Mouse (Mus musculus): ENCODE results near the gene Tmem211. TPM values are rescaled to one million over a fixed set of nuclear protein-coding genes. Genes with fewer than 3 reads are reported as not detected.
A peak's percentile ranks its signal among the peaks of the same experiment; 100 is the strongest.

Gene Tmem211
- polyA plus RNA-seq, 2 experiments = not detected

- H3K4me1 ChIP-seq (replicated peaks; ENCODE audit: control insufficient read depth in 2 of 2, insufficient read depth in 2 of 2, low read length in 1 of 2) = peaks cover 0 to 3% of the 10 kb centered on the region in 2 experiments; a peak in 1 of 4 replicates
- H3K9me3 ChIP-seq (ENCODE audit: control insufficient read depth, low read length) = no peaks in the 10 kb centered on the region
- H3K36me3 ChIP-seq (replicated peaks; ENCODE audit: control insufficient read depth, insufficient read depth, low read depth) = no peaks in the 10 kb centered on the region
- H3K4me3 ChIP-seq (ENCODE audit: insufficient read depth in 1 of 2, low read depth in 2 of 2, low read length in 2 of 2) = peak overlapping the region; percentile 59
- TF ChIP-seq EP300 (IDR thresholded peaks at IDR 0.05; ENCODE audit: low read depth) = no peak
- TF ChIP-seq CTCF (IDR thresholded peaks at IDR 0.05; ENCODE audit: low read depth) = no peak
- peaks cover 5% of the 10 kb centered on the region; the same call in 1 of the 2 replicates for H3K27me3 ChIP-seq (ENCODE audit: control insufficient read depth, insufficient read depth, low read length)
- H3K4me2 ChIP-seq (ENCODE audit: low read depth) = peak overlapping the region; percentile 69
- peak in 1 of 3 experiments; percentile 9 for DNase-seq (ENCODE audit: low read depth in 3 of 3, low spot score in 3 of 3)
- H3K9ac ChIP-seq (replicated peaks) = peak overlapping the region; percentile 37
- WGBS (ENCODE audit: insufficient replicate concordance) = 3% methylated on average over 64 of the region's 64 CpGs
- peak; percentile 73 for ATAC-seq (ENCODE audit: insufficient read depth)
- H3K27ac ChIP-seq = no peak overlapping the region
Measured at GRCm38 (mm10) chr5:113220383-113221146, 6.1 kb upstream of the Tmem211 start.

GRCm38 (mm10) chr5:113221147-113221865 lies 5.4 kb upstream of the Tmem211 start, which contains the start of gene 2900026A02Rik:
Gene 2900026A02Rik (minus strand): TSS chr5:113221236.
- H3K27me3 ChIP-seq (ENCODE audit: control insufficient read depth, insufficient read depth, low read length) = peaks cover 5% of the 10 kb centered on the region; the same call in 1 of the 2 replicates
- TF ChIP-seq CTCF (IDR thresholded peaks at IDR 0.05; ENCODE audit: low read depth) (peak; percentile 75), EP300 (IDR thresholded peaks at IDR 0.05; ENCODE audit: low read depth) (no peak)
- peaks cover 0 to 5% of the 10 kb centered on the region in 2 experiments; a peak in 1 of 4 replicates for H3K4me1 ChIP-seq (replicated peaks; ENCODE audit: control insufficient read depth in 2 of 2, insufficient read depth in 2 of 2, low read length in 1 of 2)
- peak within 1 kb of the TSS; percentile 59 for H3K4me3 ChIP-seq (ENCODE audit: insufficient read depth in 1 of 2, low read depth in 2 of 2, low read length in 2 of 2)
- H3K36me3 ChIP-seq (replicated peaks; ENCODE audit: control insufficient read depth, insufficient read depth, low read depth) = no peaks in the 10 kb centered on the region
- DNase-seq (ENCODE audit: low read depth in 3 of 3, low spot score in 3 of 3) (peak in 1 of 3 experiments; percentile 24), ATAC-seq (ENCODE audit: insufficient read depth) (peak; percentile 50; the same call in 1 of the 2 replicates)
- 8% methylated on average over 61 of the region's 62 CpGs for WGBS (ENCODE audit: insufficient replicate concordance)
- H3K9ac ChIP-seq (replicated peaks) = peak within 1 kb of the TSS; percentile 37
- H3K9me3 ChIP-seq (ENCODE audit: control insufficient read depth, low read length) = no peaks in the 10 kb centered on the region
- H3K4me2 ChIP-seq (ENCODE audit: low read depth) = peak within 1 kb of the TSS; percentile 69
- H3K27ac ChIP-seq = no peak within 1 kb of the TSS

GRCm38 (mm10) chr5:113223888-113224287 lies 2.8 kb upstream of the Tmem211 start:
- no peak overlapping the region for H3K4me3 ChIP-seq (ENCODE audit: insufficient read depth in 1 of 2, low read depth in 2 of 2, low read length in 2 of 2)
- TF ChIP-seq CTCF (IDR thresholded peaks at IDR 0.05; ENCODE audit: low read depth) (no peak), EP300 (IDR thresholded peaks at IDR 0.05; ENCODE audit: low read depth) (no peak)
- DNase-seq (ENCODE audit: low read depth in 3 of 3, low spot score in 3 of 3) (no peak), ATAC-seq (ENCODE audit: insufficient read depth) (no peak)
- H3K9me3 ChIP-seq (ENCODE audit: control insufficient read depth, low read length) = no peaks in the 10 kb centered on the region
- WGBS (ENCODE audit: insufficient replicate concordance) = 33% methylated on average over 4 of the region's 4 CpGs
- H3K27me3 ChIP-seq (ENCODE audit: control insufficient read depth, insufficient read depth, low read length) = peaks cover 5% of the 10 kb centered on the region; the same call in 1 of the 2 replicates
- H3K4me1 ChIP-seq (replicated peaks; ENCODE audit: control insufficient read depth in 2 of 2, insufficient read depth in 2 of 2, low read length in 1 of 2) = peaks cover 0 to 2% of the 10 kb centered on the region in 2 experiments; a peak in 1 of 4 replicates
- H3K27ac ChIP-seq = no peak overlapping the region
- H3K4me2 ChIP-seq (ENCODE audit: low read depth) = no peak overlapping the region
- H3K9ac ChIP-seq (replicated peaks) = no peak overlapping the region
- H3K36me3 ChIP-seq (replicated peaks; ENCODE audit: control insufficient read depth, insufficient read depth, low read depth) = no peaks in the 10 kb centered on the region

GRCm38 (mm10) chr5:113225271-113225670 lies 1.4 kb upstream of the Tmem211 start:
- no peak for DNase-seq (ENCODE audit: low read depth in 3 of 3, low spot score in 3 of 3)
- 5% methylated on average over 10 of the region's 10 CpGs for WGBS (ENCODE audit: insufficient replicate concordance)
- ATAC-seq (ENCODE audit: insufficient read depth) = no peak
- no peak overlapping the region for H3K4me2 ChIP-seq (ENCODE audit: low read depth)
- H3K9ac ChIP-seq (replicated peaks) = no peak overlapping the region
- H3K9me3 ChIP-seq (ENCODE audit: control insufficient read depth, low read length) = no peaks in the 10 kb centered on the region
- H3K4me3 ChIP-seq (ENCODE audit: insufficient read depth in 1 of 2, low read depth in 2 of 2, low read length in 2 of 2) = no peak overlapping the region
- H3K27me3 ChIP-seq (ENCODE audit: control insufficient read depth, insufficient read depth, low read length) = peaks cover 5% of the 10 kb centered on the region; the same call in 1 of the 2 replicates
- peaks cover 0 to 2% of the 10 kb centered on the region in 2 experiments; a peak in 1 of 4 replicates for H3K4me1 ChIP-seq (replicated peaks; ENCODE audit: control insufficient read depth in 2 of 2, insufficient read depth in 2 of 2, low read length in 1 of 2)
- TF ChIP-seq EP300 (IDR thresholded peaks at IDR 0.05; ENCODE audit: low read depth) (no peak), CTCF (IDR thresholded peaks at IDR 0.05; ENCODE audit: low read depth) (no peak)
- no peak overlapping the region for H3K27ac ChIP-seq
- H3K36me3 ChIP-seq (replicated peaks; ENCODE audit: control insufficient read depth, insufficient read depth, low read depth) = no peaks in the 10 kb centered on the region
